Mouse (Mus musculus) kidney, adult 8-10 months (tissue): ENCODE measurements around the gene Aldoc.

Experiments
- DNase-seq, 2 experiments: peaks; one replicate each; pipeline ENCODE4 v3.0.0; 2022

Gene Aldoc

DNA sequence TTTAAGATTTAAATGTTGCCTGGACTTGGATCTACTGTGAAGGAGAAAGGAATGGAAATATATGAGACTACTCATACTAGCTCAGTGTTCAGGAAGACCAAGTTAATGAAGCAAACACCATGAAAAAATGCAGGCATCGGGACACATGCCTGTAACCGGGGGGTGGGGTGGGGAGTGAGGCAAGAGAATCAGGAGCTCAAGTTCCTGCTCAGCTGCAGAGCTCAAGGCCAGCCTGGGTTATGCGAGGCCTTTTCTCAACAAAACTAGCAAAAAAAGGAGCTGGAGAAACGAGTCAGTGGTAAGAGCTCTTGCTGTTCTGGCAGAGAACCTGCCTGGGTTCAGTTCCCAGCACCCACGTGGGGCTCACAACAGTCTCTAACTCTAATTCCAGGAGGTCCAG, 11.2 kb downstream of the Aldoc start:
- DNase-seq = no peak

DNA sequence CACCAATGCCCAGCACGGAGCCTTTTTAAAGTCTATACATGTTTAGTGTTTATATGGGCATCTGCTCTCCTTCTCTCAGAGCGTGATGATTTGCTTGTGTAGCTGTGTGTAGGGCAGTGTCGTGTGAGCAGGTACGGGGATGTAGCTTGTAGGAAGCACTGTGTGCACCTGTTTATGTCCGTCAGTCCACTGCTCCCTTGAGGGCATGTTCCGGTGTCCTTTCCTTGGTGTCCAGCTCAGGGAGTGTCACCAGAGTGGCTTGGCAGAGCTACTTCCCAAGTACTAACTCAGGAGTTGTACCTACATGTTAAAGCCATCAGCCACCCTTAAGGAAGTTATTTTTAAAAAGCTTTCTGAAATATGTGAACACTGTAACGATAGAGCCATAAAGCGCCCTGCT, 14.3 kb downstream of the Aldoc start:
- no peak for DNase-seq

DNA sequence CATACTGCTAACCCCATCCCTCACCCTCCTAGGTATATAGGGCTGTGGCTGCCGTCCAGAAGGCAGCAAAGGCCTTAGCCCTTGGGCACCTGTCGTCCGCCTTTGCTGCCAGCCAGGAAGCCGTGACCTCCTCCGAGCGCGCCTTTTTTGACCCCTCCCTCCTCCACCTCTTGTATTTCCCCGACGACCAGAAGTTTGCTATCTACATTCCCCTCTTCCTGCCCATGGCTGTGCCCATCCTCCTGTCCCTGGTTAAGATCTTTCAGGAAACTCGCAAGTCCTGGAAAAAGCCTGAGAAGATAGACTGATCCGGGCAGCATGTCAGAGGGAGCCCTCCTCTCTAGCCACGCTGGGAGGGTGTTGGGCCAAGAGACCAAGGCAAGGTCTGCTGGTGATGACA, 18.9 kb downstream of the Aldoc start:
- DNase-seq = no peak

DNA sequence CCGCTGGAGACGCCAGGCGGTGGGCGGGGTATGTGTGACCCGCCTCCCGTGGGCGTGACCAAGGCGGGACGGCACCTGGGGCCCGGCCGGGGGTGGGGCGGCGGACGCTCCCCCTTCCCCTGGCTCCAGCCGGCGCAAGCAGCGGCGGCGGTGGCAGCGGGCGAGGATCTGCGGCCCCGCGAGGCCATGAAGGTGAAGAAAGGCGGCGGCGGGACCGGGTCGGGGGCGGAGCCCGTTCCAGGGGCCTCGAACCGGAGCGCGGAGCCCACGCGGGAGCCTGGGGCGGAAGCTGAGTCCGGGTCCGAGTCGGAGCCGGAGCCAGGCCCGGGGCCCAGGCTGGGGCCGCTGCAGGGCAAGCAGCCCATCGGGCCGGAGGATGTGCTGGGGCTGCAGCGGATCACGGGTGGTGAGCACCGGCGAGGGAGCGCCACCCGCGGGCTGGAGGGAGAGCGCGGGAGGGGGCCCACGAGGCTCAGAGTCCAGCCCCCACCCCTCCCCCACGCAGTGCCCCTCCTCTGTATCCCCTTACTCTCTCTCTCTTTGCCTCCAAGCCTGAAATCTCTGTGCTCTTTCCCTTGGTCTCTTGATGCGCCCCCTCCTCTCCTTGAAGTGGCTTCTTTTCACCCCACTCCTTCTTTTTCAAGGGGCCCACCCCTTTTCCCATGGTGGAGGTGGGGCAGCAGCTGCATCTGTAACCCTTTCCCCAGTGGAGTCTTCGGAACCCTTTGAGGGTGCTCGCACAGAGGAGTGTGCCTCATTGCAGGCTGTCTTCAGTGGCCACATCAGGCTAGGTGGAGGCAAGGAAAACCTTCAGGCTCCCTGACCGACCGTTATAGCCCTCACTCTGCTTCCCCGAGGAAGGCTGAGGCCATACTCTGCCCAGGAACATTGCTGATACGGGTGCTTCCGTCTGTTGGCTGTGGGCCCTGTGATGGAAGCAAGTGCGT, 20.9 kb downstream of the Aldoc start, which contains the start of gene Unc119:
TSS of gene Unc119 (plus strand) at position 102 of the 947 bp plus-strand sequence.
- peak; percentile 74 to 77 for DNase-seq

DNA sequence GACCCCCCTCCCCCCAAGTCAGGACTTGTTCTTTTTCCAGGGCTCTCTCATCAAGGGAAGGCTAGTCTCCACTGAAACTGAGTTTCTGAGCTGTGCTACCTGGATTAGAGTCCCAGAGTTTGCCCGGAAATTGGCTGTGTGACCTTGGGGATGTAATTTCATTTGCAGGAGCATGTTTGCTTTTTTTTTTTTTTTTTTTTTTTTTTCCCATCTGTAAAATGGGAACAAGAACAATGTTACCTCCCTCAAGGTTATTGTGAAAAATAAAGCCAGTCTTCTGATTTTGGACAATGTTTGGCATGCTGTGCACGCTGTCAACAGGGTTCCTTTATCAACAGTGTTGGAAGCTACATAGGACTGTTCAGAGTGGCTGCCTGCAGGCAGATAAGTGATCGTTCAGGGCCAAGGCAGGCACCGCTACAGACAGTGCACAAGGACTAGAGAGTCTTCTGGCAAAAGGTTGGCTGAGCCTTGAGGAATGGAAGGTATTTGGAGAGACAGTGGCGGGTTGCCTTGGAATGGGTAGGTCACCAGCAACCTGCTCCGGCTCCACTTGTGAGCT, 21.6 kb downstream of the Aldoc start:
- DNase-seq = no peak

DNA sequence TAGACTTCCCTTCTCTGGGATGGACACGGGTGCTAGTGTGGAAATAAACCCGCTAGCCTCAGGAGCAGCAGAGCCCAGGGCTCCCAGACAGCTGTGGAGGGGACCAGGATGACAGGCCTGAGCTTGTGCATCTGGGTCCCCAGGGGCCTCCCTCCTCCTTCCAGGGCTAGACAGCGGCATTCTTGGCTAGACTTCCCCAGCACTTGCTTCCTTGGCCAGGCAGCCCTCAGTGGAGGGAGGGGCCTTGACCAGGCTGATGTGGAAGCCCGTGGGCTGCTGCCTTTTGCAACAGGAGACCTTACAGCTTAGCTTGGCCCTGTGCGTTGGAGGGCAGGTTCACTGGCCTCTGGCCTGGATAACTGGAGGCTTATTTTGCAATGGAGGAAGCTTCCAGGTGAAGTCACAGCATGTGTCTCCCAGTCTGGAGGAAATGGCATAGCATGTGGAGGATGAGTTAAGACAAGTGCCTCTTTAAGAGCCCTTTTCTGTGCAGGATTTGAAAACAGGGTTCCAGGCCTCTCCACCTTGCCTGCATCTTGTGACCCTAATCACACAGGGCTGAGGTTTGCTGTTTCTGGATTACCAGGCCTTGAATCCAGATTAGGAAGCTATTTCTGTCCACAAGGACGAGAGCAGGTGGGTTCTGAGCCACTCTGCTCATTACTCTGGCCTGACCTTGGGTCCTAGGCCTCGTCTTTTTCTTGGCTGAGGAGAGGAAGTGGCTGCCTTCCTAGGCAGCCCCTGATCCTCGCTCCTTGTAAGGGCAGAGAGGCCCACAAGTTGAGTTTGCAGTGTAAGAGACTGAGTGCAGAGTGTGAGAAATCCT, 22.3 kb downstream of the Aldoc start:
- peak in 1 of 2 experiments; percentile 23 for DNase-seq

DNA sequence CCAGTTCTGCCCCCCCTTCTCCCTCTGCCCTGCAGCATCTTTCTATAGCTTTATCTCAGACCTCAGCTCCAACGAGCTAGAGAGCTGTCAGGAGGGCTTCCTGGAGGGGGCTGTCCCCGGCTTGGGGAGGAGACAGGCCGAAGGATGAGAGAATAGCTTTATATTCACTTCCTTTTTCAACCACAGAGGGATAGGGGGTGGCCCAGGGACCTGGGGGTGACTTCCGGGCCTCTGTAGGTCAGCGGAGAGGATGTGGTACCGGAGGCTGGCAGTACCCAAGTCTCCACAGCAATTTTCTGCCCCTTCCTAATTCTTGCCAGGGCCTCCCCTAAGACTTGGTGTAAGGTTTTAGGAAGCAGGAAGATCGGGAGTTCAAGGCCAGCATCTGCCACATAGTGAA, 23.0 kb downstream of the Aldoc start:
- no peak for DNase-seq

DNA sequence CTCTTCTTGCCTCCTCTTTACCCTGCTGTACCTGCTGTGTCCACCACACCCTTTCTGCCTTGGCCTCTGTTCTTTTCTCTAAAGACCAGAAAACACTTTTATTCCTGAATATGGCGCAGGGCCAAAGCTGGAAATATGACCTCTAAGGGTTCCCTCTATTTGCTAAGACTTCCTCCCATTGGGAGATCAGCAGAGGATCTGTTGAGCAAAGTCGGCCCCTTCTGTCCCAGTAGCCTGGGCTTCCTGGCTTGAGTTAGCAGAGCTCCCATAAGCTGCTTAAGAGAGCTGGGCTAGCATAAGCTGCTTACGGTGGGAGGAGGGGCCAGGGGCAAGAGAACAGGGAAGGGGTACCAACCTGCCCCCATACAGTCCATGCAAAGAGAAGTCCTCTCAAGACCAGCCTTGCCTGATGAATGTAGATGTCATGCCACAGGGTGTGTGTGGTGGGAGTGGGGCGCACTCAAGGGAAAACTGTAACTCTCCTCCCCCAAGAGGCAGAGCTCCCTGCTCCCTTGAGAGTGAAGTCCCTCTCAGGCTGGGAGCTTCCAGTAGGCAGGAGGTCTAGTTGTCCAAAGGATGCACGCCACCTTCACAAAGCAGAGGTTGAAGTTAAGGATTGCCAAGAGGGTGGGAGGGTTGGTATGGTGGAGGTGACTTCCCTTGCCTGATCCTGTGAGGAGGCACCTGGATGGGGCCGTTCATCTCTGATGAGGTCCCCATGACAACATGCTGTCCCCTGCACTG, 23.7 kb downstream of the Aldoc start:
- DNase-seq = no peak

DNA sequence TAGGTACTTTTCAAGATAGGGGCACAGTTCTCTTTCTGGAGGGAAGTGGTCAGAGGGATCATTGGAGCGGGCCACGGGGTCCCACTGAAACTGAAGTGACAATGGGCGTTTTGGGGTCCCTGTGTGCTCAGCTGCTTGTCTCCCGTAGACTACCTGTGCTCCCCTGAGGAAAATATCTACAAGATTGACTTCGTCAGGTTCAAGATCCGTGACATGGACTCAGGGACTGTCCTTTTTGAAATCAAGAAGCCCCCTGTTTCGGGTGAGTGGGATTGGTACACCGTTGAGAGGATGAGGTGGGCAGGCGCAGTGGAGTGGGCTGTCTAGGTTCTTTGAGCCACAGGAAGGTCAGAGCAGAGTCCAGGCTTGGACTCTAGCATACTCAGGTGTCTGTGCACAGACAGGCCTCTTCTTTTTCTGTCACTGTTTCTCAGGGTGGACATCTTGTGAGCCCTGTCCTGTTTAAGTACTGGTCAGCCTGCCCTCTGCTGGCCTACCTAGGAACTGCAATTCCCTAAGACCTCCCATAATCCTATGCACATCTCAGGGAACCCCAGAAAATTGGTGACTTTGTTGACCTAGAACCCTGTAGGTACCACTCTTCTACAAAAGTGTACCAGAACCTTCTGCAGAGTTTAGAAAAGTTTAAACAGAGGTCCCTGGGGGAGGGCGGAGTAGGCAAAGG, 24.4 kb downstream of the Aldoc start:
- peak; percentile 51 to 84 for DNase-seq

DNA sequence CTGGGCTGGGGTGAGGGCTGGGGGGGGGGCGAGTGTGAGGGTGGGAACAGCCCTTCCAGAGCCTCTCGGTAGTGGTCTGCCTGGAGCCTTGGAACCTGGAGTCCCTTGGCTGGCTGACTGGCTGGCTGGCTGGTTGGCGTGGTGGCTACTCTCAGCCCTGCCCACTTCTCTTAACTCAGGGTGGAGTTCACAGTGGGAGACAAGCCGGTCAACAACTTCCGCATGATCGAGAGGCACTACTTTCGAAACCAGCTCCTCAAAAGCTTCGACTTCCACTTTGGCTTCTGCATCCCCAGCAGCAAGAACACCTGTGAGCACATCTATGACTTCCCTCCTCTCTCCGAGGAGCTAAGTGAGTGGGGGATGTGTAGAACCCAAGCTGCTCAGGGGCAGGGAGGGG, 25.1 kb downstream of the Aldoc start:
- DNase-seq = no peak

DNA sequence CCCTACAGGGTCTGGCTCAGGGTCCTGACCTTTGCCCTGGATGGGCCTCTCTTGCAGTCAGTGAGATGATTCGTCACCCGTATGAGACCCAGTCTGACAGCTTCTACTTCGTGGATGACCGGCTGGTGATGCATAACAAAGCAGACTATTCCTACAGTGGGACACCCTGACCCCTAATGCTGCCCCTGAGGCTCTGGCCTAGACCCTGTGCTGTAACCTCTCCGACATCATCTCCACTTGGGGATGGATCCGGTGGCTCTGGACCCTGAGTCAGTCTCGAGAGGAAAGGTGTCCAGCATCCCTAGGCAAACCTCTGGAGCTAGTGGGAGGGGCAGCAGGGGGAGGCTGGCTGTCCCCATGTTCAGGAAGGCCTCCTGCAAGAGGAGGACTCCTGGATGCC, 25.7 kb downstream of the Aldoc start:
- no peak for DNase-seq

DNA sequence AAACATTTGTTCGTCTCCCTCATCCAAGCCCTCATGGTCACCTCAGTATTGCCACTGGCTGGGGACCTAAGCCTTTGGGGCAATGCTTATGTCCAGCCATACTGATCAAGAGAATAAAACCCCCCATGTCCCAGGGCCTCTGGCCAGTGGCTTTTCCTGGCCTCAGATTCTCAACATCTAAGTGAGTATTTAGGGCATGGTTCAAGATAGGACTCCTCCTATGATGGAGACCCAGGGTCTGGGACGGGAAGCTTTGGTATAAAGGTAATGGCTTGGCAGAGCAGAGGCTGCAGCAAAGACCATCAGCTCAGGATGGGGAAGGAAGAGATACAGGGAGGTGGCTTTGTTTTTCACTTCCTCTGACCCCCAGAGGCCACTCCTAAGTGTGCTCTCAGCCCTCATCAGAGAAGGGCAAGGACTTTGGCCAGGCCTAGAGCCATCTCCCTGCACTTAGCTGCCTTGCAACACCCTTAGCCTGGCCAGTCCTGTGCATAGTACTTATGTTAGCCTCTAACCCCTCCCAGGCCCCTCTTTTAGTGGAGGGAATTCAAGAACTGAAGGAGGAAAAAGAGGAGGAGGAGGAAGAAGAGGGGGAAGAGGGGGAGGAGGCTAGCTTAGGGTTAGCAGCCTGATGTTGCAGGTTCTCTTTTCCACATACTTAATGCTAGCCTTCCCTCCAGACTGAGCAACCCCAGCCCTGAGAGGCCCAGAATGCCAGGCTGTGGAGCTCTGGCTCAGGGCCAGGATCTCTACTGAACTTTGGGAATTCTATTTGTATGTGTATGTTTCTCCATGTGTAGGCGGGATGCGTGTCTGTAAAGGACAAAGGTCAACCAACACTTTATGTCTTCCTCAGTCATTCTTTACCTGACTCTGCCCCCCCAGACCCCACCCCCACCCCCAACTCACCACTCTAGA, 26.9 kb downstream of the Aldoc start:
- no peak for DNase-seq

DNA sequence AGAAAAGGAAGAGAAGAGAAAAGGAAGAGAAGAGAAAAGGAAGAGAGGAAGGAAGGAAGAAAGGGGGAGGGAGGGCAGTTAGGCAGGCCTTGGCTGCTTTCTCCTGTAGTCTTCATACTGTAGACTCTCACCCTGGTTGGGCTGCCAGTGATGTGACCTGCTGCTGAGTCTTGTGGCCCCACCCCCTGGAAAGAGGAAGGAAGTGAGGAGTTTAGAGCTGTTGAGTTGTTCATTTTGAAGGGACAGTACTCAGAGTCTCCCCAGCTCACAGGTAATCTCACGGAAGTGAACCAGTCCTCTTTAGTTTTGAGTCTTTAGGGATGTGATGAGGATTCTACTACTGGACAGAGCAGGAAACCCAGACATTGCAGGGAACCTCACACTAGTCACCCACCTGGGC, 30.3 kb downstream of the Aldoc start:
- no peak for DNase-seq

DNA sequence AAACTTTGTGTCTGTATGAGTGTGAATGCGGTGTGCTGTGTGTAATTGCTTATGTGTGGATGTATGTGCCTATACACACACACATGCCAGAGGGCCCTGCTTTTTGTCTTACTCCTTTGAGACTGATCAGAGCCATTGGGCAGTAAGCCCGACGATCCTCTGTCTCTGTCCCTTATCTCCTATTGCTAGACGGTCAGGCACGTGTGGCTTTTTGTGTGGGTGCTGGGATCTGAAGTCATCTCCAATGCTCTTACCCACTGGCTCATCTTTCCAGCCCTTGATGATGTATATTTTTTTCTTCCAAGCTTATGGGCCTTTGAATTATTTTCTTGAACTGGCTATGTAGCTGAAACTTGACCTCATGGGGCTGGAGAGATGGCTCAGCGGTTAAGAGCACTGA, 32.1 kb downstream of the Aldoc start:
- DNase-seq = no peak

DNA sequence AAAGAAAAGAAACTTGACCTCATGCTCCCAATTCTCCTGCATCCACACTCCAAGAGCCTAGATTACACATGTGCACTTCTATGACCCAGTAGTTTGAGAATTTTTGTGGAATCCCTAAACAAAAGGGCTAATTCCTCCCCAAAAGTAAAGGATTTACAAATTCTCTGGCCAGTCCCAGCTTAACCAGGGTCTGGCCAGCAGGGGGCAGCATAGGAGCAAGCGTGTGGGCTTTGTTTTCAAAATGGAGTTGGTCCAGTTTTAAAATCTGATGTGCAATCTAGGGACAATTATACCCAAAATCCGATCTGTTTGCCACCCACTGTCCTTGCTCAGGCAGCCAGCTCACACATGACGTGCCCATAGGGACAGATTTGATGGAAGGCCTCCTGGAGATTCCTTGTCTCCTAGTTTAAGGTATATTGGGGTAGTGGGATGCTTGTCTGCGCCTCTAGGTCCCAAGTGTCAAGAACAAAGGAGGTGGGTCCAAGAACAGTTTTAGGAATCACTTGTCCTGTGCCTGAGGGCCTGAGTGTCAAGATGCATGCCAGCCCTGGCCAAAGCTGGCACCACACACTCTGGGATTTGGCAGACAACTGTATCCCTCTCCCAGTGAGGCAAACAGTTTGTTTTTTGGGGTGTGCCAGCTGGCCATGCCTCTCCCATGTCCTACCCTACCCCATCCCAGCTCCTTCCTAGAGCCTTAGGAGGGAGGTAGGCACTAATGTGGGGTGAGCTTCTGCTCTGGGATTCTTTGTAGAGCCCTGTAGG, 32.9 kb downstream of the Aldoc start:
- peak in 1 of 2 experiments; percentile 57 for DNase-seq

DNA sequence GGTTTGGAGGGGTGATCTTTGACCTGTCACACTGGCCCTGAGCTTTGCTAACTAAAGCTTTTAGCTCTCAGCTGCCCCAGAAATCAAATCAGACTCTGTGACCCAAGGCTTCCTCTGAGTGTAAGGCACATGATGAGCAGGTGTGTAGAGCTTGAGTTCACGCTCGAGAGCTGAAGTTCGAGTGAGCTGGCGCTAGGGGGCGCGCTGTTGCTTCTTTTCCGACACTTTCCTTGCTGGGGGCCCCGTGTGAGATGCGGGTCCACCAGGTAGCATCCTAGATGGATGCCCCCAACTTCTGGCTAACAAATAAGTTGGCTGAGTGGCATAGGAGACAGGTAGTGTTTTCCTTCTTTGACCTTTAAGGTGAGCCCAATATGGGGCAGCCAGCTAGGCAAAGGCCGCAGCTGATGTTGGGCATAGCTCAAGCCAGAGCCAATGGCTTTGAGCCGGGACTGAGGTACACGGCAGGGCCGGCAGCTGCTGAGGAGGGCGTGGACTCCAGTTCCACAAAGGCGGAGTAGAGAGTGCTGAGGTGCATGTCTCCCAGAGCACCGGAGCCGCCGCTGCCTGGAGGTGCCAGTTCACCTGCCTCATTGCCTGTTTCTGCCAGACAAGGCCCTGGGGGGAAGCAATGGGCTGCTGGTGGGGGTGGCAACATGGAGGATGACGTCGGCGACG, 35.7 kb downstream of the Aldoc start:
- peak in 1 of 2 experiments; percentile 56 for DNase-seq

DNA sequence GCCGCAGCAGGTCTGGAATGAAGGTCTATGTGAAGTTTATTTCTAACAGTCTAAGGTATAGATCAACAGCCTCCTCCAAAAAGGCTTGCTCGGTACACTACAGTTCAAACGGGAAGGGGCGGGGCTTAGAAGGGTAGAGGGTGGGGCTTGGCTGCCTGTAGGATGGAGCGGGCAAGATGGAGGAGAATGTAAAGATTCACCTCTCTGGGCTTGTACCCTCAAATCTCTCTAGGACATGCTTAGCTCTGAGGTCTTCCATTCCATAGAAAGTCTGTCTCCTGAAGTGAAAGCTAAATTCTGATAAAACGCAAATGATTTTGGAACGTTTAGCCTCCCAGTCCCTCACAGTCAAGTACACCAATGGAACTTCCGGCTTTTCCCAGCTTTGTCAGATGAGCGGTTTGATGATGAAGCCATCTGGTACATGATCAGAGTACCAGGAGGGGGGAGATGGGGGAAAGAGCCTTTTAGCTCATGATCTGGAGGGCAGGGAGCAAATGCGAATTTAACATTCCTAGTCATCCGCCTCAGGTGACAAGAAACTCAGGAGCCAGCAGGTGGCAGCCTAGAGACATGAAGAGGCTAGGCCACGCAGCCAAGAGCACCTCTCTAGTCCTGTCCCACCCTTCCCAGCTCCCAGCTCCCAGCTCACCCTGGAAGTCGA, 37.5 kb downstream of the Aldoc start:
- peak; percentile 59 to 84 for DNase-seq

DNA sequence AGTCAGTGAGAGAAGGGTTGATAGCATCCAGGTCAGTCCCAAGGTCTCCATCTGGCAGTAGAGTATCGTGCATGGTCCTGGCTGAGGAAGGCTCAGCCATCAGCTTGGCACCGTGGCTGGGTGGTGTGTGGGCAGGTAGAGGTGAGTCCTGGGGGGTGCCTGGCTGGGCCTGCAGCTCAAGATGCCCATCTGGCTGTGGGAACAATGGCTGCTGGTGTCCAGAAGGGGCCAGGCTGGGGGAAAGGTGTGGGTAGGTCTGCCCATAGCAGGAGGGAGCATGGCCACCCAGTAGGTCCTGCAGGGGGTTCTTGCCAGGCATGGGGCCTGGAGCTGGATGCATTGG, 38.0 kb downstream of the Aldoc start:
- no peak for DNase-seq
